ENCODE assay signal across 20 mouse cellular contexts in the genomic region with DNA sequence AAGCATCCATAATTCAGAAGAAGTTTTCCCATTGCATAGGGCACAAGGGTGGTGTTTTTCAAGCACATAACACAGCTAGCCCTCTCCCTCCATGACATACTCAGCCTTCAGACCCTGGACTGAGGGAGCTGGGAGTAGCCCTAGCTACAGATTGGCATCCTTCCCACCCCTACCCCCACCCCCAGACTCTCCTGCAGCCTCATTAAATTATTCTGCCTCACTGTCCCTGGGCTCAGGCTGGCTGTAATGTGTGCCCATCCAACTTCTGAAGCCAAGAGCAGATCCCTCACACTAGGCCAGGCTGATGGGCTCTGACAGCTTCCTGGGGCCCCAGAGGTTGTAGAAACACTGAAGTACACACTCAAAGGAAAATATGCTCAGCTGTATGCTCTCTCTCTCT. TPM values are rescaled to one million over a fixed set of nuclear protein-coding genes. Genes with fewer than 3 reads are reported as not detected.
DNase-seq lines count a peak whose midpoint lies in the region; ATAC-seq and TF ChIP-seq lines count a peak whose summit lies in the region.
"Had no signal": no experiment of that assay in that cellular context is flagged by ENCODE, and none has a peak within 500 bp of the region (broad histone marks: within the 10 kb centered on the region; RNA-seq: fewer than 3 reads in every experiment).

No protein-coding gene starts in this region.

- TF ChIP-seq POLR2A in brain, embryonic 14.5 days (IDR thresholded peaks at IDR 0.05; ENCODE audit: borderline replicate concordance, extremely low read depth, insufficient read depth, insufficient read length, poor library complexity, severe bottlenecking): no peak

- TF ChIP-seq CTCF in brain, embryonic 14.5 days (IDR thresholded peaks at IDR 0.05; ENCODE audit: borderline replicate concordance, extremely low read depth, insufficient read depth, insufficient read length): no peak
- no peak for TF ChIP-seq CTCF in hindbrain, postnatal 0 days (IDR thresholded peaks at IDR 0.05; ENCODE audit: low read depth)

- H3K9ac ChIP-seq in hindbrain, postnatal 0 days (replicated peaks; ENCODE audit: low read length): no peak overlapping the region
- H3K9ac ChIP-seq: intestine, embryonic 15.5 days; neural tube, embryonic 13.5 days; stomach, embryonic 15.5 days had no signal

- no peak overlapping the region for H3K4me2 ChIP-seq in hindbrain, postnatal 0 days (ENCODE audit: low read depth, low read length)
- H3K4me2 ChIP-seq: intestine, embryonic 15.5 days; neural tube, embryonic 13.5 days; stomach, embryonic 15.5 days had no signal

- no peaks in the 10 kb centered on the region for H3K9me3 ChIP-seq in forebrain, embryonic 10.5 days
- no peaks in the 10 kb centered on the region for H3K9me3 ChIP-seq in hindbrain, postnatal 0 days (ENCODE audit: low read length)
- H3K9me3 ChIP-seq: G1E; intestine, embryonic 15.5 days; neural tube, embryonic 13.5 days; stomach, embryonic 15.5 days had no signal

- DNase-seq in left cerebral cortex, postnatal 4 days: peak; percentile 76
- no peak for DNase-seq in left cerebral cortex, adult 18-20 months (ENCODE audit: low spot score in 2 of 2)
- peak; percentile 93 for DNase-seq in brain, embryonic 14.5 days (ENCODE audit: low read depth)
- no peak for DNase-seq in forebrain, embryonic 10.5 days (ENCODE audit: extremely low spot score, low spot score)
- DNase-seq in hindbrain, postnatal 0 days (ENCODE audit: low spot score): peak; percentile 70
- no peak for DNase-seq in testis, postnatal 10 days (ENCODE audit: low spot score)
- DNase-seq: adrenal gland, adult 2 months; cerebellum, adult 2 months; heart, adult 18-20 months; heart, postnatal 14 days; lung, adult 18-20 months; lung, postnatal 36 days; thymus, postnatal 14 days had no signal

- peak; percentile 65; the same call in 1 of the 2 replicates for ATAC-seq in hindbrain, postnatal 0 days
- no peak for ATAC-seq in erythroblast, adult 5-6 weeks (replicated peaks; ENCODE audit: low FRiP score, poor library complexity, severe bottlenecking)
- ATAC-seq: intestine, embryonic 15.5 days had no signal

- intact Hi-C loops in left cerebral cortex, postnatal 4 days (cut with DNase I): no loop called here

- H3K4me1 ChIP-seq in forebrain, embryonic 10.5 days: peaks cover 65% of the 10 kb centered on the region
- 0 out of 2 replicates have a peak, but pooled peaks cover 5% of the 10 kb centered on the region for H3K4me1 ChIP-seq in hindbrain, postnatal 0 days (ENCODE audit: insufficient read depth, low read length)

- no peak overlapping the region for H3K4me3 ChIP-seq in forebrain, embryonic 10.5 days
- H3K4me3 ChIP-seq in hindbrain, postnatal 0 days (ENCODE audit: low read length): no peak overlapping the region
- H3K4me3 ChIP-seq: intestine, embryonic 15.5 days; neural tube, embryonic 13.5 days; stomach, embryonic 15.5 days had no signal

- peak overlapping the region; percentile 74 for H3K27ac ChIP-seq in forebrain, embryonic 10.5 days
- H3K27ac ChIP-seq in hindbrain, postnatal 0 days: no peak overlapping the region
- H3K27ac ChIP-seq: intestine, embryonic 15.5 days; kidney, postnatal 0 days; neural tube, embryonic 13.5 days; stomach, embryonic 15.5 days had no signal

- H3K27me3 ChIP-seq in forebrain, embryonic 10.5 days (ENCODE audit: poor library complexity, severe bottlenecking): 0 out of 2 replicates have a peak, but pooled peaks cover 4% of the 10 kb centered on the region
- H3K27me3 ChIP-seq in hindbrain, postnatal 0 days (ENCODE audit: insufficient read depth, low read length): no peaks in the 10 kb centered on the region
- H3K27me3 ChIP-seq: intestine, embryonic 15.5 days; neural tube, embryonic 13.5 days; stomach, embryonic 15.5 days had no signal

- H3K36me3 ChIP-seq in forebrain, embryonic 10.5 days (replicated peaks): no peaks in the 10 kb centered on the region
- no peaks in the 10 kb centered on the region for H3K36me3 ChIP-seq in hindbrain, postnatal 0 days (ENCODE audit: insufficient read depth, low read length)
- H3K36me3 ChIP-seq: G1E; intestine, embryonic 15.5 days; neural tube, embryonic 13.5 days; stomach, embryonic 15.5 days had no signal

RNA-seq across cellular contexts. Expression of gene Lao1, which starts 53.6 kb away (rescaled TPM):
- not detected for total RNA-seq in left cerebral cortex, postnatal 4 days (2021)
- total RNA-seq in left cerebral cortex, adult 18-20 months (2021): not detected
- polyA plus RNA-seq in brain, embryonic 14.5 days (2012; rRNA removed): 0.06 TPM in 1 of 2 replicates, not detected in the other
- polyA plus RNA-seq in forebrain, embryonic 10.5 days (2016; fragmentation: Nextera tagmentation; extraction: Ambion mirVana): not detected in 2 replicates
- total RNA-seq in hindbrain, postnatal 0 days (2014; rRNA removed): 0.07 and 0.58 TPM in 2 replicates
- 0.15 and 0.29 TPM in 2 replicates for polyA plus RNA-seq in hindbrain, postnatal 0 days (2015; fragmentation: Nextera tagmentation; extraction: Ambion mirVana)
- not detected in 2 replicates for total RNA-seq in erythroblast, adult 5-6 weeks (2015; ENCODE audit: low replicate concordance)
- total RNA-seq in erythroblast, adult 5-6 weeks (2017; ENCODE audit: low replicate concordance): not detected in 2 replicates
- total RNA-seq: G1E had no signal
- polyA plus RNA-seq: adrenal gland, adult 2 months; G1E; intestine, embryonic 15.5 days; kidney, postnatal 0 days; neural tube, embryonic 13.5 days; small intestine, adult 2 months; stomach, embryonic 15.5 days had no signal

Comparison
In these comparisons a context has a peak if more than half of its experiments do, and no peak if none do; other contexts are left out.
1. DNase-seq: peak in left cerebral cortex, postnatal 4 days (single experiment), brain, embryonic 14.5 days (single experiment) and hindbrain, postnatal 0 days (single experiment); none in left cerebral cortex, adult 18-20 months (0 of 2), forebrain, embryonic 10.5 days (single experiment) and testis, postnatal 10 days (single experiment).